In the genomic region with DNA sequence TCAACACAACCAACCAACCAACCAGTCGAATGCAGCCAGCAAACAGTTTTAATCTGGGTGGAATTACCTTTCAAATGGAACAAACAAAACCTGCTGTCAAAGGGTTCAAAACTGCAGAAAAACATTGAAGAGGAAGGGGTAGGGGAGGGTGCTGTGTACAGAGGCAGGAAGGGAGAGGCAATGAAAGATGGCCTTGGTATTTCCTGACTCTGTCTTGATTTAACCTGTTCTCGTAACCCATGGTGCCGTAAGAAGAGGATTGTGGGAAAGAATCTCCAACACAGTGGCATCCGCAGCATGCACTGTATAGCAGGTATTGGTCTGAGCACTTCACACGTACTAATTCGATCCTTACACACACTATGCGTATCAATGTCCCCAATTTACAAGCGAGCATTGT, we compare ENCODE assay signal across 15 mouse cellular contexts.
DNase-seq lines count a peak whose midpoint lies in the region; ATAC-seq lines count a peak whose summit lies in the region.
"Had no signal": no experiment of that assay in that cellular context is flagged by ENCODE, and none has a peak within 500 bp of the region (broad histone marks: within the 10 kb centered on the region; RNA-seq: fewer than 3 reads in every experiment).

No protein-coding gene starts in this region.

- peak; percentile 71 for ATAC-seq in CD4-positive, CD25-positive, alpha-beta regulatory T cell, adult 4 months
- ATAC-seq in activated CD4-positive, CD25-positive, alpha-beta regulatory T cell, adult 4 months = peak; percentile 67
- ATAC-seq in neutrophil, adult 5-6 weeks (ENCODE audit: extremely low read depth, insufficient number of reproducible peaks, low FRiP score, poor library complexity, severe bottlenecking) = 0 out of 2 replicates have a peak, but pooled peaks have one; percentile 16
- ATAC-seq: forebrain, embryonic 14.5 days had no signal

- DNase-seq in kidney, adult 9 months = peak; percentile 10
- no peak for DNase-seq in kidney, adult 18-20 months
- DNase-seq in gastrocnemius, adult 18-20 months (ENCODE audit: low spot score) = no peak
- no peak for DNase-seq in natural killer cell, adult 2 months (ENCODE audit: low spot score in 2 of 2)
- DNase-seq: cerebellum, adult 11 months; cerebellum, adult 8-10 months; cerebellum, postnatal 14 days; embryo, embryonic 11 days; gastrocnemius, postnatal 36 days; heart, adult 11 months; kidney, adult 11 months had no signal

Comparison
In these comparisons a context has a peak if more than half of its experiments do, and no peak if none do; other contexts are left out.
1. ATAC-seq: peak in every context shown above with its lines; median percentile 71 in CD4-positive, CD25-positive, alpha-beta regulatory T cell, adult 4 months; 67 in activated CD4-positive, CD25-positive, alpha-beta regulatory T cell, adult 4 months; 16 in neutrophil, adult 5-6 weeks.